Mouse (Mus musculus) B cell, adult 2 months (primary cell): ENCODE measurements at regions not wholly inside any gene's neighbourhood (a gene's known extent, or its start where the extent isn't known, plus 50 kb on each side); places are given as distances from the start of the nearest gene placed in this dataset.
"Not testable (repeated sequence)": the region's sequence is repeated elsewhere in the genome, so short reads cannot be mapped to it uniquely, and the experiment has no call there.

Experiments used
- DNase-seq, 2 experiments: peaks; one replicate each; pipeline ENCODE4 v3.0.0; 2022

- DNase-seq, result no peak
These were observed 249.4 kb upstream of the Akr1e1 start for GRCm38 (mm10) chr13:4858341-4858740.

GRCm38 (mm10) chr13:4839481-4839880, 230.5 kb upstream of the Akr1e1 start:
- DNase-seq, result not testable (repeated sequence)

- DNase-seq, result no peak
These were observed 217.8 kb upstream of the Akr1e1 start for GRCm38 (mm10) chr13:4826756-4827155.

- DNase-seq, result not testable (repeated sequence)
These were observed 216.8 kb upstream of the Akr1e1 start for GRCm38 (mm10) chr13:4825749-4826148.

GRCm38 (mm10) chr13:4806876-4807275, 197.9 kb upstream of the Akr1e1 start:
- no peak for DNase-seq

- no peak for DNase-seq
These were observed 191.7 kb upstream of the Akr1e1 start for GRCm38 (mm10) chr13:4800666-4801065.

- DNase-seq, result no peak
These were observed 182.2 kb upstream of the Akr1e1 start for GRCm38 (mm10) chr13:4791139-4791538.

- no peak for DNase-seq
These were observed 181.4 kb upstream of the Akr1e1 start for GRCm38 (mm10) chr13:4790414-4790813.

- DNase-seq, result no peak
These were observed 174.3 kb upstream of the Akr1e1 start for GRCm38 (mm10) chr13:4783290-4783689.

GRCm38 (mm10) chr13:4778264-4778823, 169.4 kb upstream of the Akr1e1 start:
- DNase-seq, result not testable (repeated sequence)

- DNase-seq, result no peak
These were observed 167.9 kb upstream of the Akr1e1 start for GRCm38 (mm10) chr13:4776855-4777254.

- DNase-seq, result no peak
These were observed 163.3 kb upstream of the Akr1e1 start for GRCm38 (mm10) chr13:4772324-4772723.

- no peak for DNase-seq
These were observed 162.4 kb upstream of the Akr1e1 start for GRCm38 (mm10) chr13:4771120-4772075.

- DNase-seq, result no peak
These were observed 151.0 kb upstream of the Akr1e1 start for GRCm38 (mm10) chr13:4759965-4760364.

GRCm38 (mm10) chr13:4756529-4756928, 147.6 kb upstream of the Akr1e1 start:
- DNase-seq, result no peak

GRCm38 (mm10) chr13:4742930-4743329, 134.0 kb upstream of the Akr1e1 start:
- DNase-seq, result no peak

- DNase-seq, result not testable (repeated sequence)
These were observed 107.3 kb upstream of the Akr1e1 start for GRCm38 (mm10) chr13:4716299-4716698.

- no peak for DNase-seq
These were observed 105.8 kb upstream of the Akr1e1 start for GRCm38 (mm10) chr13:4714724-4715123.

GRCm38 (mm10) chr13:4712698-4713097, 103.7 kb upstream of the Akr1e1 start:
- DNase-seq, result no peak

- not testable (repeated sequence) for DNase-seq
These were observed 90.6 kb upstream of the Akr1e1 start for GRCm38 (mm10) chr13:4699591-4699990.

- peak; percentile 42 to 46 for DNase-seq
These were observed 57.6 kb upstream of the Akr1e1 start for GRCm38 (mm10) chr13:4666375-4667140.

GRCm38 (mm10) chr13:4663390-4663789, 54.4 kb upstream of the Akr1e1 start:
- DNase-seq, result no peak

GRCm38 (mm10) chr13:4662336-4663101, 53.5 kb upstream of the Akr1e1 start:
- no peak for DNase-seq
